Mouse (Mus musculus) neural tube, embryonic 11.5 days (tissue): ENCODE measurements at regions not wholly inside any gene's neighbourhood (a gene's known extent, or its start where the extent isn't known, plus 50 kb on each side); places are given as distances from the start of the nearest gene placed in this dataset.

Experiments
- ATAC-seq: fragments of 200-750 bp; cut with Nextera tagmentation; 2 replicates; pipeline ENCODE4 v1.8.0; 2017; ENCODE audit warnings: moderate number of reproducible peaks, mild to moderate bottlenecking, moderate TSS enrichment, moderate library complexity; ENCODE audit not compliant: insufficient read depth, low FRiP score, low TSS enrichment
- DNase-seq: peaks from one replicate; pipeline ENCODE4 v3.0.0-alpha.2; 2015; ENCODE audit warnings: low spot score
- H3K27ac ChIP-seq: fragments of 300-500 bp; sonication (generic); 2 replicates; pipeline ENCODE4 v1.5.1; 2014; ENCODE audit warnings: low read depth, mild to moderate bottlenecking, low read length
- H3K27me3 ChIP-seq: fragments of 300-500 bp; sonication (generic); 2 replicates; pipeline ENCODE4 v1.6.1; 2014; ENCODE audit warnings: mild to moderate bottlenecking, low read length, mixed read lengths; ENCODE audit not compliant: control insufficient read depth, insufficient read depth
- H3K36me3 ChIP-seq: fragments of 300-500 bp; sonication (generic); 2 replicates; pipeline ENCODE4 v1.6.1; 2014; ENCODE audit warnings: mild to moderate bottlenecking, low read length, moderate library complexity, mixed read lengths; ENCODE audit not compliant: control insufficient read depth, insufficient read depth
- H3K4me1 ChIP-seq: fragments of 300-500 bp; sonication (generic); 2 replicates; pipeline ENCODE4 v1.6.1; 2014; ENCODE audit warnings: low read length, mixed read lengths; ENCODE audit not compliant: control insufficient read depth, insufficient read depth
- H3K4me2 ChIP-seq: fragments of 300-500 bp; sonication (generic); 2 replicates; pipeline ENCODE4 v1.6.1; 2014; ENCODE audit warnings: low read depth, mild to moderate bottlenecking, moderate library complexity
- H3K4me3 ChIP-seq: fragments of 300-500 bp; sonication (generic); 2 replicates; pipeline ENCODE4 v1.5.1; 2014; ENCODE audit warnings: low read depth, low read length
- H3K9ac ChIP-seq: fragments of 300-500 bp; sonication (generic); 2 replicates; pipeline ENCODE4 v1.6.1; 2014; ENCODE audit warnings: mild to moderate bottlenecking, low read length
- H3K9me3 ChIP-seq: fragments of 300-500 bp; sonication (generic); 2 replicates; pipeline ENCODE4 v1.6.1; 2016; ENCODE audit warnings: low read length; ENCODE audit not compliant: control insufficient read depth
- WGBS: fragments of 180-500 bp; shearing (Covaris S2); extraction: QIAGEN DNeasy Blood & Tissue Kit; methylation state at CpG from one replicate; pipeline ENCODE4 v1.1.7; 2014; 5-methylcytosine and 5-hydroxymethylcytosine counted together

DNA sequence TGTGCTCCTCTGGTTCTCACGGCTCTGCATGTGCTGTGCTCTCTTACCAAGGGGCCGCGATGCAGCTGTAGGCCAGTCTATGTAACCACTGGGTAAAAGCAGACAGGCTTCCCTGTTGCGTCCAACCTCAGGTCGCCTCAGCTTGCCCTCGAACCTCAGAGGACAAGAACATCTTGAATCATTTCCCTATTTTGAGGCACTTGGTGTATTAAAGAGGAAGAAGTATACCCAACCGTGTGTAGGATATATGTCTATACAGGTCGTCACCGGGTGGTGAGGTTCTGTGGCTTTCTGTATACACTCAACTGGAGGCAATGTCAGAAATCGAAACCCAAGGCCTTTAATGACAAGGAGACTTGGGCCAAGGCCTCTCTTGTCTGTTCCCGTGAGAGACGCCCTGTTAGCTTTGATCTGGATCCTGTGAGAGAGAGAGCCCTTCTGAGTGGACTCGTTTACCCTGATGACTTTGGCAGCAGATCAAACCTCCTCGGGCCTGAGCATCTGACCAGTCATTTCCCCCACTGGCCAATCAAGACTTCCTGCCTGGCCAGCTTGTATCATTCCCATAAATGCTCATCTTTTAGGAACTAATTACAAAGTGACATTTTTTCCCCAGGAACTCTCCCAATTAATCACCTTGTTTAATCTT is 135.3 kb downstream of the 1500009L16Rik start:
- Histone ChIP-seq H3K36me3 (no peaks in the 10 kb centered on the region), H3K27me3 (no peaks in the 10 kb centered on the region), H3K4me2 (no peak overlapping the region), H3K27ac (no peak overlapping the region), H3K4me3 (no peak overlapping the region), H3K4me1 (no peaks in the 10 kb centered on the region), H3K9ac (no peak overlapping the region), H3K9me3 (no peaks in the 10 kb centered on the region)
- 86% methylated on average over 14 of the region's 14 CpGs for WGBS
- ATAC-seq: no peak
- DNase-seq: no peak

- Histone ChIP-seq H3K9me3 (no peaks in the 10 kb centered on the region), H3K4me2 (no peak overlapping the region), H3K9ac (no peak overlapping the region), H3K4me1 (no peaks in the 10 kb centered on the region), H3K27me3 (no peaks in the 10 kb centered on the region), H3K4me3 (no peak overlapping the region), H3K27ac (no peak overlapping the region), H3K36me3 (no peaks in the 10 kb centered on the region)
- no peak for DNase-seq
- WGBS: 80% methylated on average over 6 of the region's 6 CpGs
- ATAC-seq: no peak
These were observed 136.0 kb downstream of the 1500009L16Rik start for GRCm38 (mm10) chr10:83858689-83859088.

- H3K9ac ChIP-seq: no peak overlapping the region
- ATAC-seq: no peak
These were observed 137.0 kb downstream of the 1500009L16Rik start for GRCm38 (mm10) chr10:83859633-83860032.

DNA sequence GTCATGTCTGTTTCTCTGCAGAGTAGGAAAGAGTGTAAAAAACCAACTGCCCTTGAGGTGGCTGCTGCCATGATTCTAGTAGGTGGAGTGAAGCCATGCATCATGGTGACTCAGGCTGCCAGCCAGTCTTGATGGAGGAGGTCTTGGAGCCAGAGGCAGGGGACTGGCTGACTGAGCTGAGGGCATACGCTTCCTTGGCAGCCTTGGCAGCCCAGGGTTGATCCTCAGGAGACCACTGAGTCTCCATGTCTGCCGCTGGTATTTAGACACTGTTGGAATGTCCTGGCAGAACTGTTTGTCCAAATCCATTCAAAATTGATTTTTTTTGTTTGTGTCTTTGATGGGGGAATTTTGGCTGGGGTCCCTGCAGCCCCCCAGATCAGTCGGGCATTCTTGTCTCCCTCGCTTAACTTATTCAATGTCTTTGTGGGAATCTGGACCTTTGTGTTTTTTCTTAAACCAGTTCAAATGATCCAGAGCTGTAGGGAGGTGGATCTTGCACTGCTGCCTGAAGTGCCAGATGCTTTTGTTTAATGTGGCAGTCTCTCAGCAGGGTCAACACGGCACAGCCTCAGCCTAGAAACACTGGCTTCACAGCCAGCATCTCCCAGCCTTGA is 139.0 kb downstream of the 1500009L16Rik start:
- H3K36me3 ChIP-seq: no peaks in the 10 kb centered on the region
- no peak for DNase-seq
- H3K4me2 ChIP-seq: no peak overlapping the region
- H3K27ac ChIP-seq: no peak overlapping the region
- H3K4me3 ChIP-seq: no peak overlapping the region
- WGBS: 64% methylated on average over 5 of the region's 5 CpGs
- no peak overlapping the region for H3K9ac ChIP-seq
- H3K9me3 ChIP-seq: no peaks in the 10 kb centered on the region; the same call in 1 of the 2 replicates
- H3K4me1 ChIP-seq: no peaks in the 10 kb centered on the region
- H3K27me3 ChIP-seq: no peaks in the 10 kb centered on the region
- ATAC-seq: no peak

More at GRCm38 (mm10) chr10:83859633-83860032, 137.0 kb downstream of the 1500009L16Rik start:
- H3K4me3 ChIP-seq: no peak overlapping the region
- no peaks in the 10 kb centered on the region for H3K4me1 ChIP-seq
- H3K36me3 ChIP-seq: no peaks in the 10 kb centered on the region
- DNase-seq: no peak
- H3K27me3 ChIP-seq: no peaks in the 10 kb centered on the region
- WGBS: 86% methylated on average over 4 of the region's 4 CpGs
- H3K27ac ChIP-seq: no peak overlapping the region
- no peak overlapping the region for H3K4me2 ChIP-seq
- H3K9me3 ChIP-seq: no peaks in the 10 kb centered on the region; the same call in 1 of the 2 replicates

GRCm38 (mm10) chr10:83864591-83864990 is 141.9 kb downstream of the 1500009L16Rik start:
- ATAC-seq: no peak
- Histone ChIP-seq H3K27me3 (no peaks in the 10 kb centered on the region), H3K36me3 (no peaks in the 10 kb centered on the region), H3K4me2 (no peak overlapping the region), H3K4me1 (no peaks in the 10 kb centered on the region), H3K9ac (no peak overlapping the region), H3K4me3 (no peak overlapping the region), H3K27ac (no peak overlapping the region), H3K9me3 (no peaks in the 10 kb centered on the region; the same call in 1 of the 2 replicates)
- WGBS: 91% methylated on average over 8 of the region's 8 CpGs
- no peak for DNase-seq

- H3K36me3 ChIP-seq: no peaks in the 10 kb centered on the region
- H3K4me1 ChIP-seq: no peaks in the 10 kb centered on the region
- H3K4me3 ChIP-seq: no peak overlapping the region
- no peaks in the 10 kb centered on the region for H3K27me3 ChIP-seq
- 67% methylated on average over 5 of the region's 5 CpGs for WGBS
- H3K4me2 ChIP-seq: no peak overlapping the region
- ATAC-seq (no peak), DNase-seq (no peak)
- no peak overlapping the region for H3K9ac ChIP-seq
- no peaks in the 10 kb centered on the region; the same call in 1 of the 2 replicates for H3K9me3 ChIP-seq
- H3K27ac ChIP-seq: no peak overlapping the region
These were observed 143.3 kb downstream of the 1500009L16Rik start for GRCm38 (mm10) chr10:83865929-83866328.

DNA sequence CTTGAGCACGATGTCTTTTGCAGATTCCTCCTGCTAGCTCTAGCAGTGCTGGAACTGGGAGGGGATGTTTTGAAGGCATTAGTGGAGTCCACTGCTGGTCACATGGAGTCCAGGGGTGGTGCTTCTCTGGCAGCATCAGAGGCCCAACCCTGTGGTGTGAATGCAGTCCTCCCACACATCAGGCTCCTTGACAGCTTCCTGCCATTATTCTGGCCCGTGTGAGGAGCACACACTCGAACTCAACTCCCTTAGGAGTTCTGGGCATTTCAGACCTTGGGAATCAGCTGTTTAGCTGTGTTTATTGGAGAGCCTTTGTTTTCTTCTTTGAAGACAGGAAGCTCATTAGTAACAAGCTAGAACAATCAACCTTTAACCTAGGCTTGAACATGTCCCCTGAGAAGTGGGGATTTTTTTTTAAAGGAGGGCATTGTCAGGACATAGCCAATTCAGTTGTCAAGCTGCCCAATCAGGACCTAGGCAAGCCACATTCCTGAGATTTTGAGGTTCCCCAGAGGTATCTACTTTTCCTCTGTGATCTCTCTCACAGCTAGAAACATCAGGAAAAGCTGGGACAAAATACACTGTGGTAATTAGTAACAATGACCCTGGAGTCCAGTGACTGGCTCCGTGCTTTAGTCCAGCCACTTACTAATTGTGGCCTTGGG is 149.2 kb downstream of the 1500009L16Rik start:
- no peak overlapping the region for H3K4me3 ChIP-seq
- no peak overlapping the region for H3K27ac ChIP-seq
- no peak for ATAC-seq
- H3K36me3 ChIP-seq: no peaks in the 10 kb centered on the region
- no peak overlapping the region for H3K4me2 ChIP-seq
- no peak for DNase-seq
- no peaks in the 10 kb centered on the region for H3K4me1 ChIP-seq
- H3K9ac ChIP-seq: no peak overlapping the region
- WGBS: 63% methylated on average over 4 of the region's 4 CpGs
- no peaks in the 10 kb centered on the region for H3K9me3 ChIP-seq
- no peaks in the 10 kb centered on the region for H3K27me3 ChIP-seq

- no peaks in the 10 kb centered on the region for H3K9me3 ChIP-seq
- no peaks in the 10 kb centered on the region for H3K36me3 ChIP-seq
- no peak overlapping the region for H3K9ac ChIP-seq
- no peak overlapping the region for H3K27ac ChIP-seq
- WGBS: 90% methylated on average over 2 of the region's 2 CpGs
- no peaks in the 10 kb centered on the region for H3K27me3 ChIP-seq
- H3K4me2 ChIP-seq: no peak overlapping the region
- ATAC-seq: no peak
- H3K4me1 ChIP-seq: no peaks in the 10 kb centered on the region
- H3K4me3 ChIP-seq: no peak overlapping the region
- DNase-seq: no peak
These were observed 156.1 kb downstream of the 1500009L16Rik start for GRCm38 (mm10) chr10:83878745-83879144.
